Mouse (Mus musculus) brown adipose tissue, adult 24 weeks (tissue): ENCODE results near the gene Cdkn1b. TPM values are rescaled to one million over a fixed set of nuclear protein-coding genes. Genes with fewer than 3 reads are reported as not detected.
A peak's percentile ranks its signal among the peaks of the same experiment; 100 is the strongest.

Experiments
- H3K27ac ChIP-seq: fragments of 200-500 bp; replicated peaks from 2 replicates; pipeline ENCODE4 v1.5.1; 2012; ENCODE audit warnings: low read depth, mild to moderate bottlenecking, low read length
- H3K4me1 ChIP-seq: fragments of 200-500 bp; 2 replicates; pipeline ENCODE4 v1.6.1; 2012; ENCODE audit warnings: low read length, mixed read lengths; ENCODE audit not compliant: control insufficient read depth, insufficient read depth, insufficient read length
- H3K4me3 ChIP-seq: fragments of 200-500 bp; 2 replicates; pipeline ENCODE4 v1.5.1; 2012; ENCODE audit warnings: low read depth, mild to moderate bottlenecking, low read length, moderate library complexity; ENCODE audit not compliant: insufficient read depth
- polyA plus RNA-seq: library from polyadenylated mRNA; stranded (reverse); fragments of >200 nt; gene quantifications from 2 replicates; pipeline ENCODE4 v1.2.4, GENCODE M21; 2012; ENCODE audit not compliant: missing spikeins, insufficient read depth, insufficient read length

Cdkn1b gene
- polyA plus RNA-seq, 1 experiment, result 20.7 TPM

DNA sequence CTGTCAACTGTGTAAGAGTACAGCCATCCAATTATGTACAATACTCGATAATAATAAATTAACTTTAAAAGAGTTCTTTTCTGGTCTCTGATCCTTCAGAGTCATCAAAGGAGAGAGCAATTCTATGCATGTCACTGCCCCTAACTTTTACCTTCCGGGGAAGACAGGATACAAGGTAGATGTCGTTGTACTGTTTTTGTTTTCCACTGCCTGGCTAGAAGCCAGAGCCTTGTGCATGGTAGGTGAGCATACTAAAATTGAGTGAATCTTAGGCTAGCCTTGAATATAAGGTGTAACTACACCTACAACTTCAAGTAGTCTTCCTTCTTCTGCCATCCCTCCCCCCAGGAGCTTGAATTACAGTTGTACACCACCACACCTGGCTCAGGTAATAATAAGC, 10.9 kb downstream of the Cdkn1b start:
- Histone ChIP-seq H3K4me3 (no peak overlapping the region), H3K27ac (no peak overlapping the region), H3K4me1 (no peaks in the 10 kb centered on the region)

DNA sequence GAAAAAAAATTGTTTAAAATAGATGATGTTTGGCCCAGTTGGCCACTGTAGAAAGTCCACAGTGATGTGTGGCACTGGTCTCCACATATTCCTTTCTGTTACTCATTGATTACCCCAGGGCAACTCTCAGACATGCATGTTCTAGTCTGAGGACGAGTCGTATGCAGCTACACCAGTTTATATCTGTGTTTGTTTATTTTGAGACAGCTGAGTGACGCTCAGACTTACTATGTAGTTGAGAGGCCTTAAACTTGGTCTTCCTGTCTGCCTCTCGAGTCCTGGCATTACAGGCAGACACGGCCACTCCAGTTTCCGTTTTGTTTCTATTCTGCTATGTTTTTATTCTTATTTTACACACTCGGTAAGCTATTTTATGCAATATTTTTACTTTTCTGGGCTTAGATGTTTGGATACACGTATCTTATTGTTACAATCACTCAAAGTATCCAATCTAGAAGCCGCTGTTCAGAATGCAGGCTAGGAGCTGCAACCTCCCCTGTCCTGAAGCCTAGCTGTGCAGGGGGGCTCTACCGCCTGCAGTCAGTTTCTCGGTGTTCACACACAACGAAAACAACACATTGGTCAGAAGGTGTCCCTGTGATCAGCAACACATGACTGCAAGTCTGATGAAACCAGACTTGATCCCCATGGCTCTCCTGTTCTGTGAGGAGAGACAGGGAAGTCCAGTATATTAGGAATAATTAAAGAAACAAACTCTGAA, 12.4 kb downstream of the Cdkn1b start:
- Histone ChIP-seq H3K27ac (no peak overlapping the region), H3K4me1 (no peaks in the 10 kb centered on the region), H3K4me3 (no peak overlapping the region)

DNA sequence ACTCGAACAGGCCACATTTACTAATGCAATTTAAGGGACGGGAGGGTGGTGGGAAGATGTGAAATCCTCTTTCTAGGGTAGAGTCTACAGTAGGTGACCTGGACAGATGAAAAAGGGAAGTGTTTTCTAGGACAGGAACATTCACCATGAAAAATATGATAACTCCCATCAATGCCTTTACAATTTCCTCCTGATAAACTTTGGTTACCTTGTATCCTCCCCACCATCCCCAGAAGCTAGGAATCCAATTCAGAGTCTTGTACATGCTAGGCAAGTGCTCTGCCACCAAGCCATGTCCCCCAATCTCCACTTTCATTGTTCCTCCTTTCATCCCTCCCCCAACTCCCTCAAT, 13.0 kb downstream of the Cdkn1b start:
- Histone ChIP-seq H3K27ac (no peak overlapping the region), H3K4me3 (no peak overlapping the region), H3K4me1 (no peaks in the 10 kb centered on the region)

DNA sequence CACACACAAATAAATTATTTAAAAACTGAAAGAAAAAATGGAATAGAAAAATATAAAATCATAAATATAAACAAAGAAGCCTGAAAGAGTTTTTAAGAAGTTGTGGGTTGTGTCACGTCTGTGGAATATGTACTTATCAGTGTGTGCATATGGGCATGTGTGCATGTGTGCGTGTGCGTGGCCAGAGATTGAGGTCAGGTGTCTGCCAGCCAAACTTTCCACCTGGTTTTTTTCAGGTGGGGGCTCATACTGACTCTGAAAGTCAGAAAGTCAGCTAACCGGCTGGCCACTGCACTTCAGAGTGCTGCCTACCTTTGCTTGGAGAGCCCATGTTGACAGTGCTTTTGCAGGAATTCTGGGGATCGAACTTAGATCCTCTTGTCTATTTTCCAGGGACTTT, 14.1 kb downstream of the Cdkn1b start:
- Histone ChIP-seq H3K4me1 (no peaks in the 10 kb centered on the region), H3K4me3 (no peak overlapping the region), H3K27ac (no peak overlapping the region)

DNA sequence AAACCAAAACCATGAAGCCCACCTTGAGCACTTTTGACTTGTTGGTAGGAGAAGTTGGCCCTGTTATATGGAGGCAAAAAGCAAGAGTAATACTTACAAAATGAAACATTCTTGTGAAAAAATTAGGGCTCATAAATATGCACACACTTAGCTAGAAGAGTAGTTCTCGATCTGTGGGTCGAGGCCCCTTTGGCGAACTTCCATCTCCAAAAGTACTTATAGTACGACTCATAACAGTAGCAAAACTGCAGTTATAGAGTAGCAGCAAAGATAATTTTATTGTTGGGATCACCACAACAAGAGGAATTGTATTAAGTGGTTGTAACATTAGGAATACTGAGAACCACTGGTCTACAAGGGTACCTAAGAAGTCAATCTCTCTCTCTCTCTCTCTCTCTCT, 19.6 kb downstream of the Cdkn1b start:
- H3K4me1 ChIP-seq, result no peaks in the 10 kb centered on the region
- no peak overlapping the region for H3K4me3 ChIP-seq
- H3K27ac ChIP-seq, result no peak overlapping the region

DNA sequence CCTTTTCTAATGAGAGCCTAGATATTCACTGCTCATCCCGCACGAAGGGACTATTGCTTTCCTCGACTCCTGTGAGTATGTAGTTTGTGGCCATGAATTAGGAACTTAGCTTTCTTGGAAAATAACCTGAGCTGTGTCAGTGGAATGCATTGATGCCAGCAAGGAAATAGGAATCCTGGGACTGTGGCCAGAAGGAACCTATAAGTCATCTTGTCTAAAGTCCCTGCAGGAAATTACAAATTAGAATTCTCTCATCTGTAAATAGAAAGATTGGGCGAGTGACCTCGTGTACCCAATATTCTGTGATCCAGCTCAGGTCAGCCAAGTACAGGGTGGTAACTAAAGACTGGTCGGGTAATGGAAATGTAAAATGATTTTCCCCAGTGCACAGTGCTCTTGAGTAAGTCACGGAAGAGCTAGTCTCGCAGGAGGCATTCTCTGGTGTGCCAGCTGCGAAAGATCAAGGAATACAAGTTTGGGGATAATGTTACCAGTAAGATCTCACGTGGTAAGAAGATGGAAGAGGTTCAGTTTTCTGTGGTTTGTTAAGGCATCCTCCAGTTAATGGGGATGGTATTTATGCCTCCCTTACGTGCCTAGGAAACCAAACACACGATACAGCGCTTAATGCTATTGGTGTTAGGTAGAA, 23.7 kb downstream of the Cdkn1b start:
- Histone ChIP-seq H3K27ac (no peak overlapping the region), H3K4me3 (no peak overlapping the region), H3K4me1 (no peaks in the 10 kb centered on the region)

DNA sequence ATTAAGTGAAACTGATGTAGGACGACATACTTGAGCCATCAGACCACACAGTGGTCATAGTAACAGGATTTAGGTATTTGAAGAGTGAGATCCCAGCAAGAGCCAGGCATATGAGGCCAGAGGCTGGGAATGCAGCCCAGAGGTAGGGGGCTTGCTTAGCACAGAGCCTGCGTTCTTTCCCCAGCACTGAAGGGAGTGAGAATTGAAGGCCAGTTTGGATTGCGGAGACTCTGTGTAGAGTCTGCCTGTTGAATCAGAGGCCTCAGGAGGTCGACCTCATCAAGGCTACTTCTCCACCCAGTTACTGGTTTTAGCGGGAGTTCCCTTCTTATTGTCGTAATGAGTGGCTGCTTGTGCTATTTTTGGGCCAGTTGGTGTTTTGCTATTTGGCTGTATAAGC, 25.9 kb downstream of the Cdkn1b start:
- Histone ChIP-seq H3K4me1 (no peaks in the 10 kb centered on the region), H3K4me3 (no peak overlapping the region), H3K27ac (no peak overlapping the region)

DNA sequence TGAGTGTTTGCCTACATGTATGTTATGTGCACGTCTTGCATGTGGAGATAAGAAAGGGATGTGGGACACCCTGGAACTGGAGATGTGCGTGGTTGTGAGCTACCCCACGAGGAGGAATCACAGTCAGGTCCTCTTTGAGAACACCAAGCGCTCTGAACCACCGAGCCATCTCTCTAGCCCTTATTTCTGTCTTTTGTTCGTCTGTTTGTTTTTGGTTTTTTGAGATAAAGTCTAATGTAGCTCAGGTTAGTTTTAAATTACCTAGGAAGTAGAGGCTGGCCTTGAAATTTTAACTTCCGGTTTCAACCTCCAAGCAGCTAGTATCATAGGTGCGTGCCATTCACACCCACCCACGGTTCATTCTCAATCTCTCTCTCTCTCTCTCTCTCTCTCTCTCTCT, 26.7 kb downstream of the Cdkn1b start:
- Histone ChIP-seq H3K27ac (no peak overlapping the region), H3K4me1 (no peaks in the 10 kb centered on the region), H3K4me3 (no peak overlapping the region)

DNA sequence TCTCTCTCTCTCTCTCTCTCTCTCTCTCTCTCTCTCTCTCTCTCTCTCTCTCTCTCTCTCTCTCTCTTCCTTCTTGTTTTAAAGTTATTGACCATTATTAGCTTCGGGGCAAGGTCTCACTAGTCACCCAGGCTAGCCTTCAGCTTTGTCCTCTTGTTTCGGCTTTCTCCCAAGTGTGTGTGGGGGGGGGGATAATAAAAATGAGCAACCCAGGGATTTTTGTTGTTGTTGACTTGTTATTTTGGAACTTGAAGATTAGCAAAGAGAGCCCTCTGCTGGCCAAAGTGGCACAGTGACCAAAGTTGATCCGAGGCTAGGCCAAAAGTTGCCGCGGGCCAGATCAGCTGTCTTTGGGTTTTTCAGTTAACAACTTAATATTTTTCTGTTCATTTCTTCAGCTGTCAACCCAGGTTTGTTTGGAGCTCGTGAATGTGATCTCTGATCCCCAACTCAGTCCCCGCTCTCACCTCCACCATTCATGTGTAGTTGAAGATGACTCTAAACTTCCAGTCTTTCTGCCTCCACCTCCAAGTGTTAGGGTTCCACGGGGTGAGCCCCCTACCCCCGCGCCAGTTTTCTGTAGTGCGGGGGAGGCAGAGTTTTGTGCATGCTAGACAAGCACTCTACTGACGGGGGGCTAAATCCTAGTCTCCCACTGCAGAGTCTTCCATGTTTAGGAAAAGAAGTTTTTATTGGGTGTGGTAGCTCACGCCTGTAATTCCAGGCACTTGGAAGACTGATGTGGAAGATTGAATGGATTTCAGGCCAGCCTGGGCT, 27.3 kb downstream of the Cdkn1b start:
- Histone ChIP-seq H3K27ac (no peak overlapping the region), H3K4me1 (no peaks in the 10 kb centered on the region), H3K4me3 (0 out of 2 replicates have a peak overlapping the region, but pooled peaks have one; percentile 25)

DNA sequence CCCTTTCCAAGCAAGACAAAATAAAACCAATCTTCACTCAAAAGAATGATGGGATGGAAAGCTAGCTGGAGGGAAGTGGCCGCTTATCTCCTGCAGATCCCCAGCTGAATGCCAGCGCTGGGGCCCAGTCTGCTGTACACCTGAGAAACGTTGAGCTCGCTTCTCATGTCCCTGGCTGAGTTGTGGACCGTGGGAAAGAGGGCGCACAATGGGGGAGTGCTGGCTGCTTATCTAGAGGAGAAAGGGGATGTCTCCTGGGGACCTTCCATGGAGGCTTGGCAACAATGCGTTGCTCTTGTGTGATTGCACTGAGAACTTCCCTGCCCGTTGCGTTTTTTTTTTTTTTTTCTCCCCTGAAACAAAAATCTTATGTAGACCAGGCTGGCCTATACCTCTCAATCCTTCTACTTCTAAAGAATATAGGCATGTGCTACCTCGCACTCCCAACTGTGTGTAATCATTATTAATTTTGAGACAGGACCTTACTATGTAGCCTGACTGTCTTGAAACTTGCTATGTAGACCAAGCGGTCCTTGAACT, 28.4 kb downstream of the Cdkn1b start:
- Histone ChIP-seq H3K4me3 (no peak overlapping the region), H3K27ac (no peak overlapping the region), H3K4me1 (no peaks in the 10 kb centered on the region)

DNA sequence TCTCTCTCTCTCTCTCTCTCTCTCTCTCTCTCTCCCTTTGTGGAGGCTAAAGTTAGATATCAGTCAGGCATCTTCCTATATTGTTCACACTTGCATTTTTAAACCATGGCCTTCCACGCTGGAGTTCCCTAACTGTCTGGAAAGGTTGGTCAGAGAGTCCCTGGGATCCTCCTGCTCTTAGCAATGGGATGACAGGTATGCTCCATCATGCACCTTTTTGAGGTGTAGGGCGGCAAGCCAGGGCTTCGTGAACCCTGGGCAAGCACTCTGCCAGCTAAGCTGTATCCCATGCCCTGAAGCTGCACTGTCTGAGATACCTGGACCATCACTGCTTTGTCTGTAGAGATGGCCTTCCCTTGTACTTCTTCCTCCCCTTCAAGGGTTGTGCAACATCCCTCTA, 29.0 kb downstream of the Cdkn1b start:
- no peaks in the 10 kb centered on the region for H3K4me1 ChIP-seq
- H3K27ac ChIP-seq, result no peak overlapping the region
- no peak overlapping the region for H3K4me3 ChIP-seq

DNA sequence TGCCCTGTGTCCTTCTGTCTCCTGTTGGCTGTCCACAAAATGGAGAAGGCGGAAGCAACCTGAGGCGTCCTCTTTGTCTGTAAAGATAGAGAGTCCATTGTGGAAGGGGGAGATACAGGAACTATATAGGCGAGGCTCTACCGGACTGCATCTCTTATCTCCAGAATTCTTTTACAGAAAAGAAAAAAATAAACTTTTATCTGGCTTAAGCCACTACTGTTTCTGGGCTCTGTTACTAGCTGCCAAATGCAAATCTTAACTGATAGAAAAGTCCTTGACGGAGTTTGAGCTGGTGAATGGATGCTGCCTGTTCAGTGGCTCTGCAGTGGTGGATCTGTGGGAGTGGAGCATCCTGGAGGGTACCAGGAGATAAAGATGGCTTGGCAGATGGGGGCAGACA, 31.2 kb downstream of the Cdkn1b start:
- Histone ChIP-seq H3K27ac (no peak overlapping the region), H3K4me1 (no peaks in the 10 kb centered on the region), H3K4me3 (no peak overlapping the region)

DNA sequence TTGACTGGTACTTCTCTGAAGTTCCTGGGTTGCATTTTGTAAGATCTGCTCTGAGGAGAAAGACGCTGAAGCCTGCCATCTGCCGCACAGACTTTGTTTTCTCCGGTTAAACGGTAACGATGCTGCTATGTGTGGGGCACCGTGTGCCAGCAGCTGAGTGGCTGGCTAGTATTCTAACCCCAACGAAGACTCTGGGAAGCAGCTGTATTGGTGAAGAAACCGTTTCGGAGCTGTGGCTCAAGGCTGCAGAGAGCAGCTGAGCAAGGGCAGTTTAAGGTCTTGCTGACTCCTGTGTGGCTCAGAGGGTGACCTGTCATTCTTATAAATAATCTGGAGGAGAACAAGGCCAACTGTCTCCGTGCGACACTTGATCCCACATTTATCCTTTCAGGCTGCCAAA, 33.8 kb downstream of the Cdkn1b start:
- no peak overlapping the region for H3K4me3 ChIP-seq
- no peak overlapping the region for H3K27ac ChIP-seq

DNA sequence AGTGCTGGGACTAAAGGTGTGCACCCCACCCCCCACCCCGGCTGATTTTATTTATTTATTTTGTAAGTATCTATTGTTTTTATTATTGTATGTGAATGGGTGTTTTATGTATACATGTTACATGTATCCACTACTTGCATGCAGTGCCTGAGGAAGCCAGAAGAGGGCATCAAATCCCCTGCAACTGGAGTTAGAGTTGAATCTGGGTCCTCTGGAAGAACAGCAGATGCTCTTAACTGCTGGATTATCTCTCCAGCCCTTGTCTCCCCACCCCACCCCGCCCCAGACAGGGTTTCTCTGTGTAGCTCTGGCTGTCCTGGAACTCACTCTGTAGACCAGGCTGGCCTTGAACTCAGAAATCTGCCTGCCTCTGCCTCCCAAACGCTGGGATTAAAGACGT, 36.2 kb downstream of the Cdkn1b start:
- H3K4me1 ChIP-seq, result no peaks in the 10 kb centered on the region
- no peak overlapping the region for H3K4me3 ChIP-seq
- no peak overlapping the region for H3K27ac ChIP-seq

More for the DNA sequence above, 33.8 kb downstream of the Cdkn1b start:
- H3K4me1 ChIP-seq, result no peaks in the 10 kb centered on the region

DNA sequence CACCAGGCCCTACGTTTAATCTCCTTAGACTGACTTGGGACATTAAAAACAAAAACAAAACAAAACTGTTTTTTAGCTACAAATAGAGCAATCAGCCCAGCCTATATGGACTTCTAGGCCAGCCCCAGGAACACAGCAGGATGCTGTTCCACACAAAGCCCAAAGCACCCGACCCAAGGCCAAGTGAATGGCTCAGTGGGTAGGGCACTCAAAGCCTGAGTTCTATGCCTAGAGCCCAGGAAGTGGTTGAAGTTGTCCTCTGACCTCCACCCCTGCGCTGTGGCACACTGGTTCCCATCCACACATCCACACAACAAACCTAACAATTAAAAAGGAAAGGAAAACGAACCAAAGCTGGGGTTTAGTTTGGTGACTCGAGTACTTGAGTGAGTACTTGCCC, 41.1 kb downstream of the Cdkn1b start:
- no peak overlapping the region for H3K4me3 ChIP-seq
- H3K27ac ChIP-seq, result no peak overlapping the region
- no peaks in the 10 kb centered on the region for H3K4me1 ChIP-seq
